Mouse (Mus musculus) embryonic facial prominence, embryonic 11.5 days (tissue): Measurements from ENCODE around the gene Ccdc171. TPM values are rescaled to one million over a fixed set of nuclear protein-coding genes. Genes with fewer than 3 reads are reported as not detected.
"Not testable (repeated sequence)": the region's sequence is repeated elsewhere in the genome, so short reads cannot be mapped to it uniquely, and the experiment has no call there.

Experiments used
- ATAC-seq: fragments of 200-750 bp; cut with Nextera tagmentation; replicated peaks from 2 replicates; pipeline ENCODE4 v1.8.0; 2017; ENCODE audit warnings: low read depth; ENCODE audit not compliant: insufficient number of reproducible peaks, low FRiP score, low TSS enrichment
- DNase-seq: peaks from one replicate; pipeline ENCODE4 v3.0.0-alpha.2; 2015; ENCODE audit warnings: low spot score
- H3K27ac ChIP-seq: fragments of 300-500 bp; sonication (generic); replicated peaks from 2 replicates; pipeline ENCODE4 v1.5.1; 2014; ENCODE audit warnings: mild to moderate bottlenecking, low read depth, low read length, control low read depth
- H3K27me3 ChIP-seq: fragments of 300-500 bp; sonication (generic); 2 replicates; pipeline ENCODE4 v1.6.1; 2014; ENCODE audit warnings: mild to moderate bottlenecking, low read length, moderate library complexity, mixed read lengths; ENCODE audit not compliant: control insufficient read depth, insufficient read depth
- H3K36me3 ChIP-seq: fragments of 300-500 bp; sonication (generic); replicated peaks from 2 replicates; pipeline ENCODE4 v1.6.1; 2014; ENCODE audit warnings: low read depth, mild to moderate bottlenecking, low read length, moderate library complexity, mixed read lengths; ENCODE audit not compliant: control insufficient read depth, insufficient read depth
- H3K4me1 ChIP-seq: fragments of 300-500 bp; sonication (generic); 2 replicates; pipeline ENCODE4 v1.6.1; 2014; ENCODE audit warnings: low read length, mixed read lengths; ENCODE audit not compliant: control insufficient read depth, insufficient read depth
- H3K4me2 ChIP-seq: fragments of 300-500 bp; sonication (generic); 2 replicates; pipeline ENCODE4 v1.6.1; 2014; ENCODE audit warnings: low read depth, mild to moderate bottlenecking, control low read depth, low read length, moderate library complexity
- H3K4me3 ChIP-seq: fragments of 300-500 bp; sonication (generic); 2 replicates; pipeline ENCODE4 v1.5.1; 2014; ENCODE audit warnings: low read depth, low read length, control low read depth
- H3K9ac ChIP-seq: fragments of 300-500 bp; sonication (generic); replicated peaks from 2 replicates; pipeline ENCODE4 v1.6.1; 2014; ENCODE audit warnings: mild to moderate bottlenecking, control low read depth, low read length
- H3K9me3 ChIP-seq: fragments of 300-500 bp; sonication (generic); replicated peaks from 2 replicates; pipeline ENCODE4 v1.6.1; 2016; ENCODE audit warnings: mild to moderate bottlenecking, low read length, inconsistent platforms, mixed read lengths; ENCODE audit not compliant: control insufficient read depth
- WGBS: fragments of 180-500 bp; shearing (Covaris S2); extraction: QIAGEN DNeasy Blood & Tissue Kit; methylation state at CpG from one replicate; pipeline ENCODE4 v1.1.7; 2014; 5-methylcytosine and 5-hydroxymethylcytosine counted together
- polyA plus RNA-seq: library from polyadenylated mRNA; unstranded; fragments of >200 nt; fragmentation: Nextera tagmentation; extraction: Ambion mirVana; gene quantifications from 2 replicates; pipeline ENCODE4 v1.2.1, GENCODE M21; 2014

The Ccdc171 gene
- polyA plus RNA-seq, 1 experiment from 2014 or later, result 5.7 TPM

DNA sequence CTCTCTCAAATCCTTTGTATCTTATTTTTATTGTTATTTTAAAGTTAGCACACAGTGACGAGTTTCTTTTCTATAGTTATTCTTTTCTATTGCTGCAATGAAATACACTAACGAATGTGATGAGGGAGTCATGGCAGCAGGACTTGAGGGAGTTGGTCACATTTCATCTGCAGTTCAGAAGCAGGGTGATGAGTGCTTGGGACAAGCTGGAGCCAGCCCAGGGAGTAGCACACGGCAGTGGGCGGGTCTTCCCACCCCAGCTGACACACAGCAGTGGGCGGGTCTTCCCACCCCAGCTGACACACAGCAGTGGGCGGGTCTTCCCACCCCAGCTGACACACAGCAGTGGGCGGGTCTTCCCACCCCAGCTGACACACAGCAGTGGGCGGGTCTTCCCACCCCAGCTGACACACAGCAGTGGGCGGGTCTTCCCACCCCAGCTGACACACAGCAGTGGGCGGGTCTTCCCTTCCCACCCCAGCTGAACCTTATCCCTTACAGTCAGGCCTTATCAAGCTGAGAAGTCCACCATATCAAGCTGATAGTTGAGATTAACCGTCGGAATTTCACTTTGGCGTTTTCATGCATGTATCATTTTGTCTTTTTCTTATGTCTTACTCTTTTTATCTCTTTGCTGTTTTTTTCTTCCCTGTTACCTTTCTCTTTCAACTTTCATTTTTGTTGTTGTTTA lies 97.8 kb downstream of the Ccdc171 start:
- not testable (repeated sequence) for H3K27me3 ChIP-seq, H3K4me1 ChIP-seq, H3K36me3 ChIP-seq, DNase-seq, H3K9me3 ChIP-seq, H3K4me2 ChIP-seq, H3K4me3 ChIP-seq, ATAC-seq, H3K27ac ChIP-seq, H3K9ac ChIP-seq
- WGBS, result 33% methylated on average over 10 of the region's 13 CpGs

- H3K9ac ChIP-seq, result no peak overlapping the region
- no peaks in the 10 kb centered on the region for H3K4me1 ChIP-seq
- no peak overlapping the region for H3K27ac ChIP-seq
- H3K9me3 ChIP-seq, result no peaks in the 10 kb centered on the region
- H3K4me2 ChIP-seq, result no peak overlapping the region
- H3K4me3 ChIP-seq, result no peak overlapping the region
- no peak for ATAC-seq
- DNase-seq, result no peak
- no peaks in the 10 kb centered on the region for H3K36me3 ChIP-seq
- no peaks in the 10 kb centered on the region for H3K27me3 ChIP-seq
- 92% methylated on average over 4 of the region's 4 CpGs for WGBS
Measured at GRCm38 (mm10) chr4:83623732-83624131, 98.4 kb downstream of the Ccdc171 start.

GRCm38 (mm10) chr4:83651453-83651852 lies 126.1 kb downstream of the Ccdc171 start:
- no peak for DNase-seq
- H3K36me3 ChIP-seq, result no peaks in the 10 kb centered on the region
- no peak overlapping the region for H3K4me2 ChIP-seq
- no peaks in the 10 kb centered on the region for H3K9me3 ChIP-seq
- ATAC-seq, result no peak
- no peaks in the 10 kb centered on the region for H3K27me3 ChIP-seq
- 87% methylated on average over 4 of the region's 4 CpGs for WGBS
- H3K27ac ChIP-seq, result no peak overlapping the region
- H3K9ac ChIP-seq, result no peak overlapping the region
- H3K4me3 ChIP-seq, result no peak overlapping the region
- H3K4me1 ChIP-seq, result no peaks in the 10 kb centered on the region; the same call in 1 of the 2 replicates

DNA sequence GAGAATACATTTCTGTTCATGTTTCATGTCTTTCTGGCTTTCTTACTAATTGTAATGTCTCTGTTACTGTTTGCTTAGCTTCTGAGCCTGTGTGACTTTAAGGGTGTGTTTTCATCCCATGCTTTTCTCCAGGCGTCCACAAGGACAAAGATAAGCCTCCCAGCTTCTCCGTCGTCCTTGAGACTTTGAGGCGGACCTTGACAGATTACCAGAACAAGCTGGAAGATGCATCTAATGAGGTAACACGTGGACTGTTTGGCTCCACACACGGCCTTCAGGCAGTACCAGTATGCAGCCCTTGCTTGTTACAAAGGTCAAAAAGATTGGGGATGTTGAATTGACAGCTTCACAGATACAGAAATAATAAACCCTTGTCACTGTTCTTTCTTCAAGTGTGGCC lies 130.1 kb downstream of the Ccdc171 start:
- no peaks in the 10 kb centered on the region; the same call in 1 of the 2 replicates for H3K4me1 ChIP-seq
- ATAC-seq (no peak), DNase-seq (no peak)
- H3K27me3 ChIP-seq, result no peaks in the 10 kb centered on the region
- H3K4me3 ChIP-seq, result no peak overlapping the region
- no peak overlapping the region for H3K4me2 ChIP-seq
- no peak overlapping the region for H3K27ac ChIP-seq
- 34% methylated on average over 6 of the region's 6 CpGs for WGBS
- H3K9me3 ChIP-seq, result no peaks in the 10 kb centered on the region
- H3K36me3 ChIP-seq, result no peaks in the 10 kb centered on the region
- no peak overlapping the region for H3K9ac ChIP-seq

- 8% methylated on average over 10 of the region's 10 CpGs for WGBS
- no peaks in the 10 kb centered on the region for H3K36me3 ChIP-seq
- H3K9me3 ChIP-seq, result no peaks in the 10 kb centered on the region
- H3K4me1 ChIP-seq, result no peaks in the 10 kb centered on the region; the same call in 1 of the 2 replicates
- peak overlapping the region; percentile 13; the same call in 1 of the 2 replicates for H3K4me2 ChIP-seq
- no peaks in the 10 kb centered on the region for H3K27me3 ChIP-seq
- DNase-seq, result peak; percentile 57
- H3K9ac ChIP-seq, result peak overlapping the region; percentile 46
- peak; percentile 80 for ATAC-seq
- H3K27ac ChIP-seq, result peak overlapping the region; percentile 1; the same call in 1 of the 2 replicates
- no peak overlapping the region for H3K4me3 ChIP-seq
Measured at GRCm38 (mm10) chr4:83656571-83656970, 131.2 kb downstream of the Ccdc171 start.

DNA sequence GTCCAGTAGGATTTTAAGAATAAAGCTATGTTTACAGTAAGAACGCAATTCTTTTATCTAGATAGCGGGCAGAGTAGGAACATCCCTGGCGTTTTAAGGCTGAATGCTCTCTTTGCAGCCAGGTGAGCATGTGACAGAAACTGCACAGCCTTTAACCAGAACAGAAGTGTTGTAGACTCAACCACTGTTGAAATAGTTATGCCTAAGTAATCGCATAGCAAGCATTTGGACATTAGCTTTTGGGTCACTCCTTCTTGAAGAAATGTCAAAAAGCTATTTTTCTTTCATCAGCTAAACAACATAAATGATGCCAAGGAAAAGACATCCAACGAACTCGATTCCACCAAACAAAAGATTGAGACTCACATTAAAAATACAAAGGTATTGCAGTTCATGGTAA lies 131.7 kb downstream of the Ccdc171 start:
- no peak for ATAC-seq

GRCm38 (mm10) chr4:83658415-83658814 lies 133.1 kb downstream of the Ccdc171 start:
- ATAC-seq, result no peak
- Histone ChIP-seq H3K9me3 (no peaks in the 10 kb centered on the region), H3K9ac (no peak overlapping the region; the same call in 1 of the 2 replicates), H3K27me3 (no peaks in the 10 kb centered on the region), H3K4me3 (no peak overlapping the region), H3K4me2 (no peak overlapping the region), H3K27ac (no peak overlapping the region), H3K4me1 (no peaks in the 10 kb centered on the region; the same call in 1 of the 2 replicates), H3K36me3 (no peaks in the 10 kb centered on the region)
- DNase-seq, result no peak
- 82% methylated on average over 10 of the region's 10 CpGs for WGBS

More for the DNA sequence above, 131.7 kb downstream of the Ccdc171 start:
- Histone ChIP-seq H3K4me3 (no peak overlapping the region), H3K9me3 (no peaks in the 10 kb centered on the region), H3K9ac (peak overlapping the region; percentile 46), H3K4me2 (peak overlapping the region; percentile 13; the same call in 1 of the 2 replicates), H3K27ac (peak overlapping the region; percentile 1; the same call in 1 of the 2 replicates), H3K27me3 (no peaks in the 10 kb centered on the region), H3K36me3 (no peaks in the 10 kb centered on the region), H3K4me1 (no peaks in the 10 kb centered on the region; the same call in 1 of the 2 replicates)
- DNase-seq, result no peak
- WGBS, result 57% methylated on average over 6 of the region's 6 CpGs

GRCm38 (mm10) chr4:83659411-83659810 lies 134.1 kb downstream of the Ccdc171 start:
- ATAC-seq, result no peak
- no peaks in the 10 kb centered on the region for H3K36me3 ChIP-seq

More at GRCm38 (mm10) chr4:83659411-83659810, 134.1 kb downstream of the Ccdc171 start:
- H3K4me3 ChIP-seq, result no peak overlapping the region
- H3K9me3 ChIP-seq, result no peaks in the 10 kb centered on the region
- 49% methylated on average over 11 of the region's 11 CpGs for WGBS
- H3K9ac ChIP-seq, result no peak overlapping the region
- DNase-seq, result peak; percentile 38
- no peak overlapping the region for H3K4me2 ChIP-seq
- H3K4me1 ChIP-seq, result no peaks in the 10 kb centered on the region; the same call in 1 of the 2 replicates
- H3K27ac ChIP-seq, result no peak overlapping the region
- no peaks in the 10 kb centered on the region for H3K27me3 ChIP-seq
